Mouse (Mus musculus) limb, embryonic 15.5 days (tissue): ENCODE results near the gene Abcc4. TPM values are rescaled to one million over a fixed set of nuclear protein-coding genes. Genes with fewer than 3 reads are reported as not detected.
"Not testable (repeated sequence)": the region's sequence is repeated elsewhere in the genome, so short reads cannot be mapped to it uniquely, and the experiment has no call there.

Experiments
- ATAC-seq: fragments of 200-750 bp; cut with Nextera tagmentation; 2 replicates; pipeline ENCODE4 v1.8.0; 2017; ENCODE audit warnings: low read depth, moderate TSS enrichment; ENCODE audit not compliant: insufficient number of reproducible peaks, low FRiP score, low TSS enrichment
- H3K27ac ChIP-seq: fragments of 300-500 bp; sonication (generic); 2 replicates; pipeline ENCODE4 v1.5.1; 2015; ENCODE audit warnings: moderate library complexity, mild to moderate bottlenecking, inconsistent platforms
- H3K27me3 ChIP-seq: fragments of 300-500 bp; sonication (generic); 2 replicates; pipeline ENCODE4 v1.6.1; 2015; ENCODE audit warnings: inconsistent platforms
- H3K36me3 ChIP-seq: fragments of 300-500 bp; sonication (generic); 2 replicates; pipeline ENCODE4 v1.6.1; 2015; ENCODE audit warnings: inconsistent platforms
- H3K4me1 ChIP-seq: fragments of 300-500 bp; sonication (generic); 2 replicates; pipeline ENCODE4 v1.6.1; 2015; ENCODE audit warnings: inconsistent platforms
- H3K4me2 ChIP-seq: fragments of 300-500 bp; sonication (generic); 2 replicates; pipeline ENCODE4 v1.6.1; 2015; ENCODE audit warnings: mild to moderate bottlenecking, inconsistent platforms
- H3K4me3 ChIP-seq: fragments of 300-500 bp; sonication (generic); 2 replicates; pipeline ENCODE4 v1.5.1; 2015; ENCODE audit warnings: mild to moderate bottlenecking, inconsistent platforms
- H3K9ac ChIP-seq: fragments of 300-500 bp; sonication (generic); 2 replicates; pipeline ENCODE4 v1.6.1; 2015; ENCODE audit warnings: inconsistent platforms
- H3K9me3 ChIP-seq: fragments of 300-500 bp; sonication (generic); 2 replicates; pipeline ENCODE4 v1.6.1; 2016; ENCODE audit warnings: inconsistent platforms
- WGBS: fragments of 180-500 bp; shearing (Covaris S2); methylation state at CpG from one replicate; pipeline ENCODE4 v1.1.7; 2015; 5-methylcytosine and 5-hydroxymethylcytosine counted together
- polyA plus RNA-seq: library from polyadenylated mRNA; unstranded; fragments of >200 nt; fragmentation: Nextera tagmentation; extraction: Ambion mirVana; gene quantifications from 2 replicates; pipeline ENCODE4 v1.2.1, GENCODE M21; 2015

Gene Abcc4
- polyA plus RNA-seq, 1 experiment from 2014 or later = 1.4 TPM

DNA sequence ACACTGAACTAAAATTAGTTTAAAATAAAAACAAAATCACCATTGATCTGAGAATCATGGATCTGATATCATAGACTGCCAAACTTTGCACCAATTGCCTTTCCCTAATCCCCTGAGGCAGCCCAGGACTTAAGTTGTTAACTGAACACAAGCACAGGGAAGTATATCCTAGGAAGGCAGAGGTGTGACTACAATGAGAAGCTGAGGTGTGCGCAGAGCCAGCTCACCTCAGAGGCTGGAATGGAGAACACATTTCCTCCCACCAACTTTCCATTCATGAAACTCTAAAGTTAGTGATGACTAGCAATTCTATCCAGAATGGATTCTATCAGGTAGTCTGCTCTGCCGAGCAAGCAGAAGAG lies 56.1 kb downstream of the Abcc4 start:
- no peaks in the 10 kb centered on the region for H3K9me3 ChIP-seq
- WGBS = 85% methylated on average over 2 of the region's 2 CpGs
- no peak overlapping the region for H3K27ac ChIP-seq
- H3K4me3 ChIP-seq = no peak overlapping the region
- no peak overlapping the region for H3K9ac ChIP-seq
- no peak for ATAC-seq
- H3K4me2 ChIP-seq = no peak overlapping the region
- H3K27me3 ChIP-seq = no peaks in the 10 kb centered on the region
- H3K4me1 ChIP-seq = no peaks in the 10 kb centered on the region
- no peaks in the 10 kb centered on the region for H3K36me3 ChIP-seq

DNA sequence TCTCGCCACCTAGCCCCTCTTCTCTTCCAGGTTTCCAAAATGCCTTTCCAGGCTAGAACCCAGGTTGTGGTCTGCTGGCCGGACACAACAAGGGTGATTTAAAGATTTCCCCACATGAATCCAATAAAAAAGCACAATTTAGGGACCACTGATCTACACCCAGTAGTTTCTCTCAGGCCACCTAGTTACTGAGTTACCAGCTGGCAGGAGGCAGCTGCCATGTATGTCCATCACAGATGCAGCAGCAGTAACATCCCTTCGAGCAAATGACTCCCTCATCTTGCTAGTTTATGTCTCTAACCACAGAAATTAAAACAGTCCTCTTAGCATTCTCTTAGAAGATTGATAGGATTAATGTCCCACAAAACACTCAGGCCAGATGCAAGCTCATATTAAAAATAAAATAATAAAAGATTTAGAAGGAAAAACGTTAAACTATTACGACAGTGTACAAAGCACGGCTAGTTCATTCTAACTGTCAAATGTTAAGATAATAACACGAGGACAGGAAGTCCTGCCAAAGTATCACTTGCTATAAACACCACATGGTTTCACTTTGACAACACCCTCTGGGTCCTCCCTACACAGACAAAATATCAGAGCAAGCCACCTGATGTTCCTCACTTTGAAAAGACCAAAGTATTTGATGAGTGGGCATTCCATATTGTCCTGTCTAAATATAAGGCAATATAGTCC lies 56.7 kb downstream of the Abcc4 start:
- H3K36me3 ChIP-seq = no peaks in the 10 kb centered on the region
- no peaks in the 10 kb centered on the region for H3K4me1 ChIP-seq
- no peak overlapping the region for H3K4me3 ChIP-seq
- WGBS = 41% methylated on average over 7 of the region's 7 CpGs
- H3K27me3 ChIP-seq = no peaks in the 10 kb centered on the region
- H3K9me3 ChIP-seq = no peaks in the 10 kb centered on the region
- no peak for ATAC-seq
- H3K27ac ChIP-seq = no peak overlapping the region
- H3K4me2 ChIP-seq = no peak overlapping the region
- no peak overlapping the region for H3K9ac ChIP-seq

- H3K4me2 ChIP-seq, H3K4me3 ChIP-seq, H3K27ac ChIP-seq, ATAC-seq, H3K9ac ChIP-seq, H3K36me3 ChIP-seq, H3K9me3 ChIP-seq, H3K4me1 ChIP-seq, H3K27me3 ChIP-seq: not testable (repeated sequence)
- 74% methylated on average over 13 of the region's 13 CpGs for WGBS
Observed at GRCm38 (mm10) chr14:118642940-118643591, 63.0 kb downstream of the Abcc4 start.

DNA sequence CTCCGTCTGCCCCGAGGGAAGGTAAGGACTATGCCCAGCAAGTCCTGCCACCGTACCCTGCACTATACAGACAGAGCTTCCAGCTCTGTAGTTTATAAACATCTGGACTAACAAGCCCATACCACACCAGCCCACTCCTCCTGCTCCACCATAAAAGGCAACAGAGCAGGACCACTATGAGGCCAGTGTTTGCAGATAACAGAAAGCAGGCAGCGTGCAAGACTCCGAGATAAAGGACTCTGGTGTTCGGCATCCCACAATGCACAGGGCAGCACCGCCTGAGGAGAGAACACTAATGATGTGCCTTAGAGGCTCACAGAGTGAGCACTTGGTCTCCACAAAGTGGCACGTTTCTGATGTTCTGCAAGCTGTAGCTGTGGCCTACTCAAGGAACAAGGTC lies 63.9 kb downstream of the Abcc4 start:
- Histone ChIP-seq H3K27ac (no peak overlapping the region), H3K36me3 (no peaks in the 10 kb centered on the region), H3K4me2 (no peak overlapping the region), H3K4me1 (no peaks in the 10 kb centered on the region), H3K27me3 (no peaks in the 10 kb centered on the region), H3K9me3 (no peaks in the 10 kb centered on the region), H3K9ac (no peak overlapping the region), H3K4me3 (no peak overlapping the region)
- WGBS = 79% methylated on average over 8 of the region's 8 CpGs
- no peak for ATAC-seq

DNA sequence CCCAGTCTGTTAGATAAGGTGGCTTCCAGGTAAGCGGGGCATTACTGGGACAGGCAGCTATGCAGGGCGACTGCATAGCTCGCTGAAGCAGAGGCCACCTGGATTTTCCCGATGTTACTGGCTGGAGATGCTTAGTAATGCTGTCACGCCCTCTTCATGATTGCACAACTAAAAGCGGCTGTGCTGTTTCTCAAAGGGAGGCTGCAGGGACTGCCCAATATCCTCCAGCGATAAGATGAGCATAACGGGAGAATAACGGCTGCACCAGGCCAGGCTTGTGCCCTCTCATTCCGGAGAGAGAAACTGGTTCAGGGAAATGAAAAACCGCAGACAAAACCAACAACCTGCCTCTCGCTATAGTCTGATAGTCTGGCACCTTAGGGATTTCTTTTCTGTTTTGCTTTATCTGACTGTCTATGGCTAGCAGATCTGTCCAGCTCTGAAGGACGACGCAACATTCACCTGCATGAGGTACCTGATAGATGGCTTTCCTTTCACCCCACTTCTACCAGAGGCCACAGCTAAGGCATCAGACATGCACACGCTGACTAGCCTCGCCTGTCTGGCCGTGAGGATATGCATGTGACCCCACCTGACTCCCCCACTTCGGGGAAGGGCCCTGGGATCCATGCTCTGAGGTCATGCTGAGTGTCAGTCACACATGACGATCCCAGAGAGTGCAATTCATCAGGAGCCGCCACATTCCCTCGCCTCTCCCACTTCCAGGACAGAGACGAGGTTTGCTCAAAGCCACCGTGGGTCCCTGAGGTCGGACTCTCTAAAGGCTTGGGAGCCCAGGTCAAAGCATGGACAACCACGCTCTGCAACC lies 67.4 kb downstream of the Abcc4 start:
- no peaks in the 10 kb centered on the region for H3K36me3 ChIP-seq
- H3K4me2 ChIP-seq = no peak overlapping the region
- H3K4me1 ChIP-seq = peaks cover 10% of the 10 kb centered on the region

DNA sequence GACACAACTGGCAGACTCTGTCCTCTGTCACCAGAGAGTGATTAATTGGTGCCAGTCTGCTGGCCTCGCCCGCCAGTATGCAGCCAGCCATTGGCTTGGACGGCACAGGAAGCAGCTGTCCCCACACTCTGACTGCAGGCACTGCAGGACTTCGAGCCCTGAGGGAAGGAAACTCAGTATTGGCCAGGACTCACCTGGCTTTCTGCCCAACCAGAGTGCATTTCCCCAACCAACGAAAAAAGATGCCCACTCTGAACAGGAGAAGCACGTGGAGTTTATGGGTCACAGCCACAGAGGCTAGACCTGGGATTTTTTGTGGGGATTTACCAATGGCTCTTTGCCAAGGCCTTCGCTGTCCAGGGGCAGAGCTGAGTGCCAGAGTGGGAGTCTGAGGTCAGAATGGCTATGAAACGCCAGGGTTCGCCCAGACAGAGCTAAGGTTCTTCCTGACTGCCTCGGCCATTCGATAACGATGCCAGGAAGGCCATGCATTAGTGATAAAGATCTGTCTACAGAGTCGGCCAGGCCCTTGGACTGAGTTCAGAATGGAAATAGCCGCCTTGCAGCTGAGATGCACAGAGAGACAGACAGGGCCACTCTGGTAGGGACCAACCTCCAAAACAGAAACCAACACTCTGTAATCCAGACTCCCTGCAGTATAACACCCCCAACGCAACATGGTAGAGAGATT lies 70.4 kb downstream of the Abcc4 start:
- Histone ChIP-seq H3K9me3 (no peaks in the 10 kb centered on the region), H3K27ac (no peak overlapping the region), H3K27me3 (no peaks in the 10 kb centered on the region), H3K4me2 (no peak overlapping the region), H3K9ac (no peak overlapping the region), H3K4me3 (no peak overlapping the region), H3K36me3 (no peaks in the 10 kb centered on the region), H3K4me1 (peaks cover 10% of the 10 kb centered on the region)
- peak; percentile 70; the same call in 1 of the 2 replicates for ATAC-seq
- whole genome bisulfite sequencing = 32% methylated on average over 15 of the region's 15 CpGs

More for the DNA sequence above, 67.4 kb downstream of the Abcc4 start:
- no peaks in the 10 kb centered on the region for H3K27me3 ChIP-seq
- no peak for ATAC-seq
- H3K9ac ChIP-seq = no peak overlapping the region
- no peak overlapping the region for H3K4me3 ChIP-seq
- H3K27ac ChIP-seq = no peak overlapping the region
- H3K9me3 ChIP-seq = no peaks in the 10 kb centered on the region
- WGBS = 79% methylated on average over 25 of the region's 25 CpGs

- H3K9ac ChIP-seq = no peak overlapping the region
- no peaks in the 10 kb centered on the region for H3K27me3 ChIP-seq
- H3K36me3 ChIP-seq = no peaks in the 10 kb centered on the region
- H3K9me3 ChIP-seq = no peaks in the 10 kb centered on the region
- H3K4me1 ChIP-seq = no peaks in the 10 kb centered on the region
- H3K4me3 ChIP-seq = no peak overlapping the region
- H3K27ac ChIP-seq = no peak overlapping the region
- 71% methylated on average over 8 of the region's 8 CpGs for WGBS
- no peak overlapping the region for H3K4me2 ChIP-seq
- no peak for ATAC-seq
Observed at GRCm38 (mm10) chr14:118629649-118630048, 76.4 kb downstream of the Abcc4 start.

DNA sequence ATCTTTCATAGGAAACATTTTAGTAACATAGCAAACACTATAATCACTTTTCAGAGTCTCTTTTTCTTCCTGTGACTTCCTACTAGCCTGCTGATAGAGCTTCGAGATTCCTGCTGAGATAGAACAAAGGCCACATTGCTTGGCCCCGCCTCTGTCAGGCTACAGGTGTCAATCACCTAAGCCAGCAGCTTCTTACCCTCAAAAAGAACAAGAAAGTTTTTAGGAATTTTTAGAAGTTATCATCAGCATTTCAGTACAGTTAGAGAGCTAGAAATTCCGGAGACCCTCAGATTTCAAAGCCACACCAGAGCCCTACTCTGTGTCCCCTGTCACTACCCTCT lies 84.6 kb downstream of the Abcc4 start:
- no peak overlapping the region for H3K4me3 ChIP-seq
- no peaks in the 10 kb centered on the region for H3K27me3 ChIP-seq
- H3K4me2 ChIP-seq = no peak overlapping the region
- no peak for ATAC-seq
- 60% methylated on average over 3 of the region's 3 CpGs for WGBS
- no peak overlapping the region for H3K9ac ChIP-seq
- no peak overlapping the region for H3K27ac ChIP-seq
- H3K9me3 ChIP-seq = no peaks in the 10 kb centered on the region
- no peaks in the 10 kb centered on the region for H3K4me1 ChIP-seq
- H3K36me3 ChIP-seq = no peaks in the 10 kb centered on the region

GRCm38 (mm10) chr14:118620773-118621448 lies 85.1 kb downstream of the Abcc4 start:
- no peak overlapping the region for H3K27ac ChIP-seq
- no peaks in the 10 kb centered on the region for H3K4me1 ChIP-seq
- no peak overlapping the region for H3K4me3 ChIP-seq
- no peaks in the 10 kb centered on the region for H3K36me3 ChIP-seq
- H3K27me3 ChIP-seq = no peaks in the 10 kb centered on the region
- no peaks in the 10 kb centered on the region for H3K9me3 ChIP-seq
- 35% methylated on average over 6 of the region's 6 CpGs for WGBS
- ATAC-seq = no peak
- H3K4me2 ChIP-seq = no peak overlapping the region
- no peak overlapping the region for H3K9ac ChIP-seq

DNA sequence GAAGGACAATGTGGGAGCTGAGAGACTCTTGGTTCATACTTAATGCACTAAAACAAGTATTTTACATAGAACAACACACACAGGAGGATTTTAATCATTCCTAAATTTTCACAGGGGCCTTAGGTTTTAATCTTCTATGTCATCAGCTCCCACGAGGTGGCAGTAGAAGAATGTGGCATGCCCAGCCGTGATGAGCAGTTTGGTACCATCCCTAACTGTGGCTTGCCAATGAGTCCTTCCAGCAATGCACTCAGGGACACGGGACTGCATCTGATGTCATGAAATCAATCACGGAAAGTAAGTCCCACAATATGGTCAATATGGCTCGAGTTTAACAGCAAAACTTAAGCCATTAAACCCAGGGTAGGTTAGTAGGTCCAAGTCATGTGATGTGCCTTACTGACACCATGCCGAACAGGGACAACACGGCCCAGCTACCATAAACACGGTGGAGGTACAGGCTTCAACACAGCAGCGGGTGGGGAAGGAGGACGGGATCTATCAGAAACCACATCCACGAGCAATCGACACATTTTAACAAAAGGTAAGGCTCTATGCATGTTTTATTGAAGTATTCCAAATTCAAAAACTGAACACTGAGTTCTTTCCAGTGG lies 89.2 kb downstream of the Abcc4 start:
- Histone ChIP-seq H3K4me2 (no peak overlapping the region), H3K4me1 (no peaks in the 10 kb centered on the region), H3K9ac (no peak overlapping the region), H3K36me3 (no peaks in the 10 kb centered on the region), H3K9me3 (no peaks in the 10 kb centered on the region), H3K4me3 (no peak overlapping the region), H3K27me3 (no peaks in the 10 kb centered on the region), H3K27ac (no peak overlapping the region)
- WGBS = 71% methylated on average over 12 of the region's 12 CpGs
- ATAC-seq = no peak

DNA sequence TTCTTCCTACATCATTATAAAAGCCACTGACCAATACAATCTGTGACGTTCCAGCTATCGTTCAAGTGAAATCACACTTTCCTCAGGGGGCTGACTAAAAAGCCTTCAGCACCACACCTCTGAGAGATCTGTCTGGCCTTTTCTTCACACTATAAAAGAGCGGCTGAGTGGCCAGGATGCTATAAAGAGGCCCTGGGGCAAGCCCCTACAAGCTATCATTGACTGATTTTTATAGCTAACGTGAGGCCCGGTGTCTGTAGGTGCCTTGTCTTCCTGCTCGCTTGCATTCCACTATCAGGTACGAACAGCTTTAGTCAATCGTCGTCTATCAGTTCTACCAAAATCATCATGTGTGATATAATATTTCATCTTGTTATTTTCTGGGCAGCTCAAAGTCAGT lies 92.3 kb downstream of the Abcc4 start:
- no peak overlapping the region for H3K27ac ChIP-seq
- ATAC-seq = no peak
- no peaks in the 10 kb centered on the region for H3K36me3 ChIP-seq
- H3K9ac ChIP-seq = no peak overlapping the region
- H3K4me3 ChIP-seq = no peak overlapping the region
- no peaks in the 10 kb centered on the region for H3K27me3 ChIP-seq
- H3K4me1 ChIP-seq = no peaks in the 10 kb centered on the region
- no peak overlapping the region for H3K4me2 ChIP-seq
- WGBS = 29% methylated on average over 9 of the region's 9 CpGs
- no peaks in the 10 kb centered on the region for H3K9me3 ChIP-seq
